Mouse (Mus musculus) neural tube, embryonic 14.5 days (tissue): ENCODE measurements around the gene Gpam. TPM values are rescaled to one million over a fixed set of nuclear protein-coding genes. Genes with fewer than 3 reads are reported as not detected.

Experiments used
- ATAC-seq: fragments of 200-750 bp; cut with Nextera tagmentation; 2 replicates; pipeline ENCODE4 v1.8.0; 2017; ENCODE audit warnings: low read depth, mild to moderate bottlenecking, moderate TSS enrichment, moderate library complexity
- H3K27ac ChIP-seq: fragments of 300-500 bp; sonication (generic); 2 replicates; pipeline ENCODE4 v1.5.1; 2014; ENCODE audit warnings: low read depth, mild to moderate bottlenecking, control low read depth, low read length, moderate library complexity, mixed read lengths
- H3K27me3 ChIP-seq: fragments of 300-500 bp; sonication (generic); 2 replicates; pipeline ENCODE4 v1.6.1; 2014; ENCODE audit warnings: low read length; ENCODE audit not compliant: control insufficient read depth, insufficient read depth
- H3K36me3 ChIP-seq: fragments of 300-500 bp; sonication (generic); 2 replicates; pipeline ENCODE4 v1.6.1; 2014; ENCODE audit warnings: low read length, mixed read lengths; ENCODE audit not compliant: control insufficient read depth, insufficient read depth
- H3K4me1 ChIP-seq: fragments of 300-500 bp; sonication (generic); 2 replicates; pipeline ENCODE4 v1.6.1; 2014; ENCODE audit warnings: low read length; ENCODE audit not compliant: control insufficient read depth, insufficient read depth
- H3K4me2 ChIP-seq: fragments of 300-500 bp; sonication (generic); 2 replicates; pipeline ENCODE4 v1.6.1; 2014; ENCODE audit warnings: mild to moderate bottlenecking, low read depth, low read length, control low read depth
- H3K4me3 ChIP-seq: fragments of 300-500 bp; sonication (generic); 2 replicates; pipeline ENCODE4 v1.5.1; 2014; ENCODE audit warnings: low read depth, low read length, control low read depth, mixed read lengths
- H3K9ac ChIP-seq: fragments of 300-500 bp; sonication (generic); replicated peaks from 2 replicates; pipeline ENCODE4 v1.6.1; 2014; ENCODE audit warnings: low read depth, mild to moderate bottlenecking, control low read depth, low read length, mixed read lengths
- H3K9me3 ChIP-seq: fragments of 300-500 bp; sonication (generic); 2 replicates; pipeline ENCODE4 v1.6.1; 2016; ENCODE audit warnings: low read length; ENCODE audit not compliant: control insufficient read depth
- WGBS: fragments of 180-500 bp; shearing (Covaris S2); extraction: QIAGEN DNeasy Blood & Tissue Kit; methylation state at CpG from one replicate; pipeline ENCODE4 v1.1.7; 2014; 5-methylcytosine and 5-hydroxymethylcytosine counted together
- polyA plus RNA-seq: library from polyadenylated mRNA; unstranded; fragments of >200 nt; fragmentation: Nextera tagmentation; extraction: Ambion mirVana; gene quantifications from 2 replicates; pipeline ENCODE4 v1.2.1, GENCODE M21; 2014

The Gpam gene
- polyA plus RNA-seq, 1 experiment from 2014 or later, result 22.7 TPM

GRCm38 (mm10) chr19:55090885-55091284 lies 36.2 kb downstream of the Gpam start:
- WGBS, result 92% methylated on average over 12 of the region's 12 CpGs
- Histone ChIP-seq H3K9me3 (no peaks in the 10 kb centered on the region), H3K36me3 (peaks cover 31% of the 10 kb centered on the region)

GRCm38 (mm10) chr19:55090142-55090541 lies 36.9 kb downstream of the Gpam start:
- ATAC-seq, result no peak
- Histone ChIP-seq H3K9me3 (no peaks in the 10 kb centered on the region), H3K4me3 (no peak overlapping the region), H3K36me3 (peaks cover 38% of the 10 kb centered on the region), H3K27me3 (no peaks in the 10 kb centered on the region), H3K4me2 (no peak overlapping the region), H3K27ac (no peak overlapping the region), H3K4me1 (no peaks in the 10 kb centered on the region), H3K9ac (no peak overlapping the region)
- WGBS, result 89% methylated on average over 7 of the region's 7 CpGs

More at GRCm38 (mm10) chr19:55090885-55091284, 36.2 kb downstream of the Gpam start:
- Histone ChIP-seq H3K9ac (no peak overlapping the region), H3K4me3 (no peak overlapping the region), H3K27me3 (no peaks in the 10 kb centered on the region), H3K4me2 (no peak overlapping the region), H3K27ac (no peak overlapping the region), H3K4me1 (no peaks in the 10 kb centered on the region)
- ATAC-seq, result no peak

- Histone ChIP-seq H3K9ac (no peak overlapping the region), H3K4me2 (no peak overlapping the region), H3K4me3 (no peak overlapping the region), H3K27ac (no peak overlapping the region), H3K9me3 (no peaks in the 10 kb centered on the region), H3K36me3 (peaks cover 51% of the 10 kb centered on the region), H3K4me1 (no peaks in the 10 kb centered on the region), H3K27me3 (no peaks in the 10 kb centered on the region)
- no peak for ATAC-seq
- WGBS, result 91% methylated on average over 8 of the region's 8 CpGs
Observed at GRCm38 (mm10) chr19:55087776-55088175, 39.3 kb downstream of the Gpam start.

- WGBS, result 95% methylated on average over 7 of the region's 7 CpGs
- Histone ChIP-seq H3K36me3 (peaks cover 67% of the 10 kb centered on the region), H3K27ac (no peak overlapping the region), H3K9me3 (no peaks in the 10 kb centered on the region), H3K4me3 (no peak overlapping the region), H3K27me3 (no peaks in the 10 kb centered on the region), H3K9ac (no peak overlapping the region), H3K4me2 (no peak overlapping the region), H3K4me1 (no peaks in the 10 kb centered on the region)
- no peak for ATAC-seq
Observed at GRCm38 (mm10) chr19:55085857-55086185, 41.2 kb downstream of the Gpam start.

- no peak overlapping the region for H3K4me3 ChIP-seq
- H3K4me2 ChIP-seq, result no peak overlapping the region
- peaks cover 67% of the 10 kb centered on the region for H3K36me3 ChIP-seq
- H3K4me1 ChIP-seq, result no peaks in the 10 kb centered on the region
- no peaks in the 10 kb centered on the region for H3K27me3 ChIP-seq
- H3K27ac ChIP-seq, result no peak overlapping the region
- WGBS, result 88% methylated on average over 4 of the region's 4 CpGs
- H3K9me3 ChIP-seq, result no peaks in the 10 kb centered on the region
- H3K9ac ChIP-seq, result no peak overlapping the region
- no peak for ATAC-seq
Observed at GRCm38 (mm10) chr19:55084971-55085856, 41.8 kb downstream of the Gpam start.

- 77% methylated on average over 8 of the region's 8 CpGs for WGBS
- Histone ChIP-seq H3K27ac (no peak overlapping the region), H3K4me3 (no peak overlapping the region), H3K27me3 (no peaks in the 10 kb centered on the region), H3K36me3 (peaks cover 65% of the 10 kb centered on the region), H3K4me2 (no peak overlapping the region), H3K9ac (no peak overlapping the region), H3K4me1 (no peaks in the 10 kb centered on the region), H3K9me3 (no peaks in the 10 kb centered on the region)
- no peak for ATAC-seq
Observed at GRCm38 (mm10) chr19:55076822-55077221, 50.2 kb downstream of the Gpam start.

GRCm38 (mm10) chr19:55073004-55073403 lies 54.0 kb downstream of the Gpam start:
- no peak overlapping the region for H3K9ac ChIP-seq
- H3K27ac ChIP-seq, result no peak overlapping the region
- 87% methylated on average over 3 of the region's 3 CpGs for WGBS
- H3K4me3 ChIP-seq, result no peak overlapping the region
- ATAC-seq, result no peak
- H3K27me3 ChIP-seq, result no peaks in the 10 kb centered on the region
- H3K4me2 ChIP-seq, result no peak overlapping the region
- no peaks in the 10 kb centered on the region for H3K4me1 ChIP-seq
- H3K9me3 ChIP-seq, result no peaks in the 10 kb centered on the region
- H3K36me3 ChIP-seq, result peaks cover 57% of the 10 kb centered on the region

GRCm38 (mm10) chr19:55069054-55069453 lies 58.0 kb downstream of the Gpam start:
- H3K4me3 ChIP-seq, result no peak overlapping the region
- no peak overlapping the region for H3K4me2 ChIP-seq
- H3K4me1 ChIP-seq, result no peaks in the 10 kb centered on the region
- ATAC-seq, result no peak
- H3K36me3 ChIP-seq, result peaks cover 27% of the 10 kb centered on the region
- H3K27me3 ChIP-seq, result no peaks in the 10 kb centered on the region
- H3K27ac ChIP-seq, result no peak overlapping the region
- no peaks in the 10 kb centered on the region for H3K9me3 ChIP-seq
- WGBS, result 91% methylated on average over 8 of the region's 8 CpGs
- H3K9ac ChIP-seq, result no peak overlapping the region

- 38% methylated on average over 6 of the region's 6 CpGs for WGBS
- no peak overlapping the region for H3K4me2 ChIP-seq
- peaks cover 6% of the 10 kb centered on the region for H3K36me3 ChIP-seq
- no peaks in the 10 kb centered on the region for H3K9me3 ChIP-seq
- H3K27ac ChIP-seq, result no peak overlapping the region
- H3K4me3 ChIP-seq, result no peak overlapping the region
- ATAC-seq, result no peak
- no peaks in the 10 kb centered on the region for H3K27me3 ChIP-seq
- H3K4me1 ChIP-seq, result peaks cover 6% of the 10 kb centered on the region; the same call in 1 of the 2 replicates
- no peak overlapping the region for H3K9ac ChIP-seq
Observed at GRCm38 (mm10) chr19:55063272-55063671, 63.8 kb downstream of the Gpam start.
